Mouse (Mus musculus): ENCODE measurements around the gene Fads6.

- TF ChIP-seq MXI1 (IDR thresholded peaks at IDR 0.05; ENCODE audit: low read depth, low read length) (no peak), MAZ (IDR thresholded peaks at IDR 0.05; ENCODE audit: low read depth, low read length) (no peak), GATA1 (IDR thresholded peaks at IDR 0.05; ENCODE audit: low read depth, low read length) (no peak), MAX (IDR thresholded peaks at IDR 0.05; ENCODE audit: low read length) (no peak), TAL1 (IDR thresholded peaks at IDR 0.05; ENCODE audit: low read length) (no peak), TCF12 (IDR thresholded peaks at IDR 0.05; ENCODE audit: low read depth, low read length) (no peak), USF1 (IDR thresholded peaks at IDR 0.05; ENCODE audit: low read depth, low read length) (no peak), CTCF (IDR thresholded peaks at IDR 0.05 in 2 of 3, conservative IDR thresholded peaks at IDR 0.05 in 1 of 3; ENCODE audit: control insufficient read depth in 1 of 3, insufficient read depth in 1 of 3, low read depth in 2 of 3, low read length in 3 of 3, poor library complexity in 1 of 3, severe bottlenecking in 1 of 3) (no peak), POLR2A (IDR thresholded peaks at IDR 0.05; ENCODE audit: control insufficient read depth in 1 of 2, insufficient read depth in 1 of 2, low read depth in 1 of 2, low read length in 2 of 2, poor library complexity in 1 of 2) (no peak), E2F4 (IDR thresholded peaks at IDR 0.05; ENCODE audit: borderline replicate concordance, low read depth, low read length) (no peak), MYB (IDR thresholded peaks at IDR 0.05; ENCODE audit: low read depth, low read length) (no peak), BHLHE40 (IDR thresholded peaks at IDR 0.05; ENCODE audit: borderline replicate concordance, low read depth, low read length) (no peak), MAFK (IDR thresholded peaks at IDR 0.05; ENCODE audit: borderline replicate concordance, low read depth, low read length) (no peak)
Observed at GRCm38 (mm10) chr11:115233526-115234290, 63.8 kb downstream of the Fads6 start.
